Mouse (Mus musculus): ENCODE data around the gene Rfx4. TPM values are rescaled to one million over a fixed set of nuclear protein-coding genes. Genes with fewer than 3 reads are reported as not detected.

The Rfx4 gene
- total RNA-seq, 2 experiments from 2014 or later: 0.09 to 0.11 TPM

DNA sequence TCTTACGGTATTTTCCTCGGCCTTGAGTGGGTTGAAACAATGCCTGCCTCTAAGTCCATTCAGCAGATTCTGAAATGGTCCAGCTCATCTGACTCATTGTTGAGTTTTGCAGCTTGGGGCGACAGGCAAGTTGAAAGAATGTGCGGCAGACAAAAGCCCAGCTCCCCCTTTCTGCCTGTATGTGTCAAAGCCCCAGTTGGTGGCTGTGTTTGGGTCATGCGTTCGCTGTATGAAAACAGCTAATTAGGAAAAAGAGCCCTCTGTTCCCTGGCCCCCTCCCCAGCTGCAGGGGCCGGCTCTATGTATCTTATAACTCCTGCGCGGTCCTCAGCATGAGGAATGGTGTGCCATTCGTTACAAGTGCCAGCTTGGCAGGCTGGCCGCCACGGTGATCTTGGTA is 115.4 kb downstream of the Rfx4 start:
- DNase-seq: no peak

DNA sequence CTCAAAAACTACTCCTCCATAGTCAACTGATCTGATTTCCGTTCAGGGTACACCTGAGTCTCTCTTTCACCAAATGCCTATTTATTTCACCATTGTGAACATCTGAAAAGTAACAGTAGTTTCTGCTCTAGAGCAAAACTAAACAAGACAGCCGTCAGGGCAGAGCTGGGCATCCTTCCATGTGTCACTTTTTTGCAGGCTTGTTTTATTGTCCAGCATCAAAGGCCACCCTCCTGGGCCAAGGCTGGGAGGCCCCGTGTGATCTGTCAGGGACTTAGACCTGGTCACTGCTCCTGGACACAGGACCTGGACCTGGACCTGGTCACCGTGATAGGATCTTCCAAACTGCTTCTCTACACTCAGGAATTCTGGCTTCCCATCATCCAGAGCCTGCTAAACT is 116.1 kb downstream of the Rfx4 start:
- no peak for DNase-seq

DNA sequence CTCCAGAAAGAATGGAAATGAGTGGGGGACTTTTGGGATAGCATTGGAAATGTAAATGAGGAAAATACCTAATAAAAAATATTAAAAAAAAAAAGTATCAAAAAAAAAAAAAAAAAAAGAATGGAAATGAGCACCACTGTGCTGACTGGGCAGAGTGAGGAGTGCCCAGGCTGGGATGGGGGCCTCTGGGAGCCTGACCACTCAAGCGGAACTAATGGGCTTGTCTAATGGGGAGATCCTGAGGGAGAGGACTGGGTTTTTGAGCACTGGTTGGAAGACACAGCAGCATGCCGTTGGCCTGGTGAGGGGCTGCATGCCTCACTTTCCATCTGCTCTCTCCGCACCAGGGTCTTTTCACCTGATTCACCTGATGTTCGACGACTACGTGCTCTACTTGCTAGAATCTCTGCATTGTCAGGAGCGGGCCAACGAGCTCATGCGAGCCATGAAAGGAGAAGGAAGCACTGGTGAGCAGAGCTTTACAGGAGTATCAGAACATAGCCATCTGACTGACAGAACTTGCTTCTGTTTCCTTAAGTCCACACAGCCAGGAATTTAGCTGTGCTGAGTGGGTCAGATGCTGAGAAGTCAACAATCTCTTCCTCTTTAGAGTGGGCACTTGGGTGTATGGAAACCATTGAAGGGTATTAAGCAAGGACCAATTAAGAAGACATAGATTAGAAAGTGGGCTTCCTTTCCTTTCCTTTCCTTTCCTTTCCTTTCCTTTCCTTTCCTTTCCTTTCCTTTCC is 124.1 kb downstream of the Rfx4 start:
- DNase-seq: no peak

DNA sequence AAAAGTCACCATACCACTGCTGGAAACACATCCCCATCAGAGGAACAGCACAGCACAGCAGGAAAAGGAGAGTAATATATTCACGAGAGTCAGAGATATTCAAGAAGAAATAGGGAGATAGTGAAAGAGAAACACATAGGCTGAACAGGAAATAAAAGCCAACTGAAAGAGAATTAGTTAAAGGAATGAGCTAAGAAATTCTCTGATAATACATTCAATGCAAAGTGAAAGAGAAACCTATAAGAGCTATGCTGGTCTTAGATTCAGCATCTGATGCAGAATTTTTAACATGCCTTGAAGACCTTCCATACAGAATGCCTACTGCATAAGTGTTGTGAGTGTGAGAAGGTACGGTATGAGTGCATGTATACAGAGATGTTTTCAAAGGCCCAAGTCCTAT is 126.7 kb downstream of the Rfx4 start:
- no peak for DNase-seq

DNA sequence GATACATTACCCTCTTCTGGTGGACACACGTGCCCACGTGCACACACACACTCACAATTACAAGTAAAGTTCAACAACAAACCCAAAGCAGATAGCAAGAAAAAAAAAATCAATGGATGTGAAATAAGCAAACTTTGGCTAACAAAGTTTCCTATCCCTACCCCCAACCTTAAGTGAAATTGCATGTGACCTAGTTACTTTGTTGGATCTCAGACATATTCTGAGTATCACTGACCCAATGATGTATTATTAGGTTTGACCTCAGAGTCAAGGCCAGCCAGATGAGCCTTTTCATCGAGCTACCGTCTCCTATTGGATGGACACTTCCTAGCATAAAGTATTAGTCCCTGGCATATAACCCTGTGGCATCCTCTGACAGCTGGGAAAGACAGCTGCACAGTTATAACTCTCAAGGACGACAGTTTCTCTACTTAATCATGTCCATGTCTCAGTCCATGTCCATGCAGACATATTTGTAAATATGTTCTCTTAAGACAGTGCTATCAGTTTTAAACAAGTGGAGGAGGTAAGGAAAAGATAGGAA is 129.6 kb downstream of the Rfx4 start:
- DNase-seq: no peak

DNA sequence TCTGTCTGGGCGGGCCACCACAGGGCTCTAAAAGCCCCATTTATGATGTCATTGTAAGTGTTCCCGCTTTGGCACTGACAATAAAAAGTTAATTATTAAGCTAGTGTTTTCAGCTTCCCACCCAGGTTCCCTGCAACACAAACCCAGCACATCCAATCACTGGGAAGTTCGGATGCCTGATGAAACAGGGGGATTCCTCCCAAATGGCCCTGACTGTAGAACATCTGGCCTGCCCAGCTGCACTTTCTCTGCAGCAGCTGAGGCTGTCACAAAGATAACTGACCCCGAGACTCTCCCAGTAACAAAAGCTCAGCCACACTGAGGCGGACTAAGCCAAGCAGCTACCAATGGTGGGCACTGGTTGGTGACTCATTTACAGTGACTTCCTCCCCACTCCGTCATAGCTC is 130.4 kb downstream of the Rfx4 start:
- DNase-seq: no peak

DNA sequence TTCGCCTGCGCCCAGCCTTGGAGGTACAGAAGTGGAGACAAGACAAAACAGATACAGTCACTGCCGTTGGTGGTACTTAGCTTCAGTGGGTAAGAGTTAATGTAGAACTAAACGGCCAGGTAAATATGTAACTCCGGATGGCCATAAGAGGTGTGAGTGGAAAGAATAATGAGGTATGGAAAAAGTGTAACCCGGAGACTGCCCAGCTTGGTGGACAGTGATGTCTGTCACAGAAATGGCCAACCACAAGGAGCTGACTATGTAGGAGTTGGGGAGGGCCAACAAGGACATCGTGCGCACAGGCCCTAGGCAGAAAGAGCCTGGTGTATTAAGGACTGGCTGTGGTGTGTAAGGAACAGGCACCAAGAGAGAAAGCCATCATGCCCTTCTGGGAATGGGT is 130.9 kb downstream of the Rfx4 start:
- no peak for DNase-seq

DNA sequence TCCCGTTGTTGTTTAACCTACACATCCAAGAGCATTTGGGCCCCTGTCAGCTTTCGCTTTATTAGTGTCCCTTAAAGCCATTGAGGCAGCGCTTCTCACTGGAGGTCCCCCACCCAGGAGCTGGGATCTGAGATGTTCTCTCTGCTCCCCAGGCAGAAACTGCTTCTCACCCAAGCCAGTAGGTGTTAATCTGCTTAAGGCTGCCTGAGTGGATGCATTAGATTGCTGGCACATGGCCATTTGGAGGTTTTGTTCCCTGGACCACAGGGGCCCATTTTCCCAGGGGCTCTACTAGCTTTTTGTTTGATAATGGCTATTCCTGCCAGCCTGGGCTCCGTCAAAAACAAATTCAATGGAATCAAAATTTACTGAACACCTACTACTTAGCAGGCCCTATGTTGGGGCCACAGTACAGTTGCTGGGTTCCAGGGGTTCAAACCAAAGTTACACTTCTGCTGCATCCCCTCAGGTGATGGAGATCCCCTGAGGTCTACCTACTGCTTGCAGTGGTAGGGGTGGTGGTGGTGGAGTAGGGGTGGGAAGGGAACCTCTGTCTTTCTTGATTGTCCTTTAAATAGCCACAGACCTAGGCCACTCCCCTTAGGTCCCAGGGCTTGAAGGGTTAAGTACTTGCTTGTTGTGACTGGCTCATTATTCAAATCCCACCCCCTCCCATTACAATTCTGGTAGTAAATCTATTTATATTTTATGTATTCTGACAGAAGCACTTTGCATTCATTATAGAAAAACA is 133.4 kb downstream of the Rfx4 start:
- no peak for DNase-seq

DNA sequence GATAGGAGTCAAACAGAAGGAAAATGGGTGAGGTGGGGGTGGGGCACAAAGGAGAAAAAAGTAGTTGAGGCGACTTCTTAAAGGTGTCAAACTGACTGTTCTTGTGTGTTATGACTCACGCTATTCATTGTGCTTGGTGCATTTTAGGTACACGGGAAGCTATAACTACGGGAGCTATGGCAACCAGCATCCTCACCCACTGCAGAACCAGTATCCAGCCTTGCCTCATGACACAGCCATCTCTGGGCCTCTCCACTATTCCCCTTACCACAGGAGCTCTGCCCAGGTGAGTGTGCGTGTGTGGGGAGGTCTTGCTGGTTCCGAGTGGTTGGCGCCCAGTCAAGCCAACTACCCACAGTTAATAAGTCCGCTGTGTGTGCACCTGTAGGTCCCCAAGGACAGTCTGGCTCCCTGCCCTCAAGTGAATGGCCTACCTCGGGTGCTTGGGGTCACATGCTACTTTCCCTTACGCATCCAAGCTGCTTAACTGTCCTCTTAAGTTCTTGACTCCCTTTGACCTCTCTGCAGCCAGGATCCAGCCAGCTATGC is 140.0 kb downstream of the Rfx4 start:
- DNase-seq: no peak

DNA sequence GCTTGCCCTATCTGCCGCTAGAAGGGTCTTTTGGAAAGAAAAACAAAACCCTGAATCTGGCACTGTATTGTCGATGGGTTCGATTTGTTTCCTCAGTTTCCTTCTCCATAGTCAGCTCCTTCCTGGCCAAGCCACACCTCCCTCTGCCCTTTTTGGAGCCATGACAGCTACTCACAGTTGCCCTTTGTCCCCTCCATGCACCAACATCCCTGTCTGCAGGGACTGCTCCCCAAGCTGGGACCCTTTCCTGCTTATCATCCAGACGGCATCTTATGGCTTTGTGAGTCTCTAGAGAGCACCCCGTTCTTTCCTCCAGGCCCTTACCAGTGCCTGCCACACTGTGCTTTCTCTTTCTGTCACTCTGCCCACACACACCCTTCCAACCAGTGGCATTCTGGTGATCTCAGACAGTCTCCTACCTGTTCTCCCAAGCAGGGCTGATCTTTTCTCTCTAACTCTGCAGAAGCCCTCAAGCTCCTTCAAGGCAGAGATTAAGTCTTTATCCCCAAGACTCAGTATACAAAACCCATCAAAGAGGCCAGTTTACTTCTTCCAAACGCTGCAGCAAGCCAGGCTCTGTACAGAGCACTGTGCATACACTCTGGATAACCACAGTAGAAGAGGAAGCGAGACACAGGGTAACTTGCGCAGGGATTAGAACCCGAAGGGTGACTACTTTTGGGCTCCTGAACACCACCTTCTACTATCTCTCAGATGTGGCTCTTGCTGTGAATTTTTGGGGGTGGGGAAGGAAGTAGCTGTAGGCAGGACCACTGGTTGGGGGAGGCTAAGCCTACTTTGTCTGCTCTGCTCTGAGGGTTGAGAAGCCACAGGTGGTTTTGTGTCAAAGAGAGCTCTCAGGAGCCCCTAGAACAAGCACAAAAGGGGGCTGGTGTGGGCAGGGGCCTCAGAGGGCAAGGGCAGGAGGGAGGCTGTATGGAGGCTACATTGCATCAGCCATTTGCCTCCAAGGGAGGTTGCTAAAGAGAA is 141.4 kb downstream of the Rfx4 start:
- DNase-seq: no peak

DNA sequence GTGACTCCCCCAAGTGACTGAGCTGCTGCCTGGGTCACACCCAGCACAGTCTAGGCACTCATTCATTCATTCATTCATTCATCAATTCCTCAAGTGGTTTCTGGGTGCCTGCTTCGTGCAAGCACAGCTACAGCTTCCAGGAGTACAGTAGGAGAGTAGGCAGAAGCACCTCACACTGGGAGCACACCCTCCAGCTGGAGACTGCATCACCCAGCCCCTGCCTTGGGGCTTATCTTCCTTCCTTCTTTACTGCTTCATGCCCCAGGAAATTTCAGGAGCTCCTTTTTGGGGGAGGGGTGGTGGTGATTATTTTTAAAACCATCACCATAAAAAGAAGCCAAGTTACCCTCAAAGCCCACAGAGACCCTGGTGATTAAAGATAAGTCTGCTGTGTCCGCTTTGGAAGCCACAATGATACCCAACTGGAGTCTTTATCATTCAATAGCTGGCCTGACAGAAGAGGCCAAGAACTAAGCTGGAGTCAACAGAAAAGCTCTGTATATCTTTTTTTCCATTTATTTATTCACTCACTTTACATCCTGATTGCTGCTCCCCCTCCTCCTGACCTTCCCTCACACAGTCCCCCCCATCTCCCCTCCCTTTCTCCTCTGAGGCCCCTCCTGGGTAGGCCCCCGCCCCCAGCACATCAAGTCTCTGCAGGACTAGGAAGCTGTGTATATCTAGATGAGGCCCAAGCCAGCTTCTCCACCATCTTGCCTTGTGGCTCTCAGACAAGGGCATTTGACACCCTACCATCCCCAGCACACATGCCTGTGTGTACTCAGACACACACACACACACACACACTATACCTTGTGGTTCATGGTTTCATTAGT is 142.5 kb downstream of the Rfx4 start:
- DNase-seq: no peak

DNA sequence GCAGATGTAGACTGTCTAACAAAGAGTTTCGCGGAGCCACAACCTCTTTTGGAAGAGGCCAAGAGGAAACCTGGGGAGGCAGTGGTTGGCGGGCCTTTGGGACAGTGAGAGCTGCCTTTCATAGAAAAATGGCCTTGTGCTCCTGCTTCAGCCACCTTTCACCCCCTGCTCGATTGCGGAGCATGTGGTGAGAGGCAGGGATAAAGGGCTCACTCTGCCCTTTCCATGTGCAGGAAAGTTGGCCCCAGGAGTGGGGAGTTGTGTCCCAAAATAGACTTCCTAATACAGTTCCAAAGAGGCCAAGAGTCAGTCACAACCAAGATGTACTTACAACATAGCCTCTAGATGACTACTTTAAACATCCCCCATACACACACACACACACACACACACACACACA is 145.8 kb downstream of the Rfx4 start:
- no peak for DNase-seq

DNA sequence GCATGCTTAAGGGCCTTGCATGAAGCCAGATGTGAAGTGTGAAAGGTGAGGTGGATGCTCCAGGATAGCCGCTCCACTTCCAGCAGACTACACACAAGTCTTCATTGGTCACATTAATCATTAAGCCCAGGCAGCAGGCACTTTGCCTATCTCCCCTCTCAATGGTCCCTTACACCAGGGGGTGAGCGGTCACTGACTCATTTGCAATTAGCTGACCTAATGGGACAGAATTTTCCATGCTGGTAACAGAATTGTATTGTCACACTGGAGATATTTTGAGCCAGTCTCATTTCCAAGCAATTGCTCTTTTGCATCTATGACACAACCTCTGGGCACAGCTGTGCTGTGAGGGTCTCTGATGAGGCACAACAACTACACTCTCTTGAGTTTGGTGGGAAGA is 146.4 kb downstream of the Rfx4 start:
- no peak for DNase-seq

DNA sequence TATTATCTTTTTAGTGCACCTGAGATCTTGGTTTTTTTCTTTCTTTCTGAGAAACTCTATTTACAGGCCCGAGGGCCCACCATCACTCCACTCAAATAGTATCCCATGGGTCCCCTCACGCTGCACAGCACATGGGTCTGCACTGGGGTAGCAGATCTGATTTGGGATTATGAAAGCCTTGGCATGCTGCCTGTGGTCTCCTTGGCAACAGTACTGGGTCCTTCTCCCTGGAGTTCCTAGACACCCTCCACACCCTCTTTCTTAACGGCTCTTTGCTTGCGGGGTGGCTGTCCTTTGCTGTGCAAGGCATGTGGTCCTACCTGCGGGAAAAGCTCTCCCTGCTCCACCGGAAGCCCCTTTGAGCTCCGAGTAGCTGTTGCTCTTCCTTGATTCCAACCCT is 147.4 kb downstream of the Rfx4 start:
- no peak for DNase-seq

DNA sequence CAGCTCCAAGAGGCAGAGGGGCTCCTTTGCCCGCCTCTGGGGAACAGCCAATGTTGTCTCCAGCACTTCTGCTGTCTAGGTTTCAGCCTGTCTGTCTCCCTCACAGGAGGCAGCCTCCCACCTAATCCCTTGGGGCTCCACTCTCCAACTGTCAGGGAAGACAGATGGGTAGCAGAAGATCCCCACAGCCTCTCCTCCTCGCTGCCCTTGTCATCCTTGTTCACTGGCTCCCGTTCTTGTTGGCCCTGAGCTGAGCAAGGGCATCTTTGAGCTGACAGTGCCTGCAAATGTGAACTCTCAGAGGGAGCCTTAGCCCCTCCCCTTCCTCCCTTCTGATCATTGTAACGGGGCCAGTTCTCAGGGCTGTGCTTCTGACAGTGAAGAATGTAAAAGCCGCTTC is 147.9 kb downstream of the Rfx4 start:
- no peak for DNase-seq

DNA sequence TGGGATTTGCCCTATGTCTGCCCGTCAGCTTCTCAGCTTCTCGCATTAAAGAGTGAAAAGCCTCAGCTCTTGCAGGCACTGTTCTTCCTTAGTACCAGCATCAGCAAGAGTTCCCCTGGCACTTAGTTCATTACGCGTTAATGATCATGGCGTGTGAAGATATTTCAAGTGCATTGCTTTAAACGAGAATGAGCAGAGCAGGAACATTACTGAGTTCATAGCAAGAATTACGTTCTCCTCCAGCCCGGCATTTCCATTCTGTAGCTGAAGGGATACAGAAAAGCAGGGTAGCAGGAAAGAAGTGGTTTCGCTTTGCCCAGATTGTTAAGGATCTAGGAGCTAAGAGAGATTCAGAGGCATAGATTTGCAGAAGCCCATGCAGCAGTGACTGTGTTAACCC is 151.0 kb downstream of the Rfx4 start:
- DNase-seq: no peak

DNA sequence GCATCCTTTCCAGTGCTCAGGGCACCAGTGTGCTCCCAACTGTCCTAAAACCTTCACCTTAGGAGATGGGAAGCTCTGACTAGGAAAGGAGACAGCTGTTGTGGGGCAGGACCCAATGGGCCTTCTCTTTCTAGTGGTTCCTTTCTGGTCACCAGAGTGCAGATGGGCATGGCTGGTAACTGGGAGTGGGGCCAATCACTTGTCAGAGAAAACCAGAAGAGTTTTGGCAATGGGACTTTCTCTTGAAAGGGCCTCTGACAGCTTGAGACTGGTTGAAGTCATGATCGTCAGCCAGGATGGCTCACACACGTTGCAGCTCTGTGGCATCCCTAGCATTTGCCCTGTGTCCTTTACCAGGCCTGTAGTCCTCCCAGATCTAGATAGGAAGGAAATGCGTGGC is 152.1 kb downstream of the Rfx4 start:
- DNase-seq: no peak

DNA sequence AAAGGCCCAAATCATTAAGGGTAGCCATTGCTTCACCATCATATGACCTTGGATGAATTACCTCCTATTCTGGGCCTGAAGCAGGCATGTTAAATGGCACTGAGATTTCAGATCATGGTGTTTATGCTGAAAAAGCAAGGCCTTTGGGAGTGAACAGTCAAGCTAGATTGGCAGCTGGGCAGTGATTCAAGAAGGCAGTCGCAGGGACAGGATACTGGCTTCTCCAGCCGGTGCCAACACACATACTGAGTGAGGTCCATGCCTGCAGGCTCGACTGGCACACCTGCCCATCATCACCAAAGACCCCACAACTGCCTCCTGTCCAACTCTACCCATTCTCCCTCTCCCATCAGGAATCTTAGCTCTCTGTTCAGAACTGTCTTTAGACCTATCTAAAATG is 152.6 kb downstream of the Rfx4 start:
- no peak for DNase-seq

DNA sequence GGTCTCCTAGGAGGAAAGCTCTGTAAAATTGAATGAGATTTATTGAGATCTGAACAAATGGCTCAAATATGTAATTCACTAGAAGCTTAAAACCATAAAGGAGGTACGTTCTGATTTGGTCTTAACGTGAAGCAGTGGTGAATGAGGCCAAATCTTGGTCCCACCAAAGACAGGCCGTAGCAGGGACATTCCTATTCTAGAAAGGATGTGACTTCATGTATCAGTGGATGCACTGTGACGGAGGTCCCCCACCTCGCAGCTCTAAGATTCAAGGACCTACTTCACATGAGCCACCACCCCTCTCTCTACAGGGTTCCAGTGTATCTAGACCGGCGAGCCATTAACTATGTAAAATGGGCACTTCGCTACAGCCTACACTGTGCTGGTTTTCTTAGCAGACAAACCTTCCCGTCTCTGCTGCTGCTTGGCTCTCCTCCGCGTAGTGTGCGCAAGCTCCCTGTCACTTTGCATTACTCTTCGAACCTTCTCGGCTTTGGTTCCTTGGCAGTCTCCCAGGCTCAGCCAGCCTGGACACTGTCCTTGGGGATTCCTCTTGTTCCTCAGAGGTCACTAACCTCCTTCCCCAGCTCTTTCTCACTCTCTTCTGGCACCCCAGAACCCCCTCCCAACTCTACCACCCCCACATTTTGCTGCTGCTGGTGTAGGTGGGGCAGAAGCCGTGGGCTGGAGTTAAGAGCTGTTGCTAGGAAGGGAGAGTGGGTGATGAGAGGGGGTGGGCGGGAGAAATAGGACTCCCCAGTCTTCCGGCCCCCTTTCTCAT is 153.3 kb downstream of the Rfx4 start:
- no peak for DNase-seq

DNA sequence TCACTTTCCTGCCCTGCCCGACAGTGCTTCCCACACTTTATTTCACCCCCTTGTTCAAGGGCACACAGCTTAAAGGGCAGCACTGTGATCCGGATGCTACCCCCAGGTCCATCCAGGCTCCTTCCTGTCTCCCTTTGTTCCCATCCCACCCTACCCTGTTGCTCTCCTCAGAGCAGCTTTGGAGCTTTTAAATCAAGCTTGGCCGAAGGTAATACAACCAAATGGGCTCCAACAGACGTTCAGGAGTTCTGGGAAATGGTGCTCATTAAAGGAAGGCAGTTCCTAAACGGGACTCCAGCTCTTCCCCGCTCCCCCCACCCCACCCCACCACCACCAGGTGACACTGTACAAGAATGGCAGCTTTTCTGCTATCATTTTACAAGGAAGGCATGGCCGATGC is 154.3 kb downstream of the Rfx4 start:
- no peak for DNase-seq

Measured in gastrocnemius, postnatal 10 days (tissue).